Mouse (Mus musculus) heart, postnatal 0 days (tissue): ENCODE results near the gene Pik3c2g. TPM values are rescaled to one million over a fixed set of nuclear protein-coding genes. Genes with fewer than 3 reads are reported as not detected.

Experiments
- ATAC-seq: fragments of 200-750 bp; cut with Nextera tagmentation; 2 replicates; pipeline ENCODE4 v1.8.0; 2017; ENCODE audit warnings: low read depth, moderate number of reproducible peaks, moderate library complexity; ENCODE audit not compliant: insufficient read depth
- DNase-seq: peaks from one replicate; pipeline ENCODE4 v3.0.0-alpha.2; 2016; ENCODE audit warnings: low spot score
- H3K27ac ChIP-seq: fragments of 300-500 bp; sonication (generic); 2 replicates; pipeline ENCODE4 v1.5.1; 2014; ENCODE audit warnings: low read depth, mild to moderate bottlenecking
- H3K27me3 ChIP-seq: fragments of 300-500 bp; sonication (generic); 2 replicates; pipeline ENCODE4 v1.6.1; 2014; ENCODE audit warnings: low read length, mixed read lengths; ENCODE audit not compliant: control insufficient read depth, insufficient read depth
- H3K36me3 ChIP-seq: fragments of 300-500 bp; sonication (generic); replicated peaks from 2 replicates; pipeline ENCODE4 v1.6.1; 2014; ENCODE audit warnings: low read length, mixed read lengths; ENCODE audit not compliant: control insufficient read depth, insufficient read depth
- H3K4me1 ChIP-seq: fragments of 300-500 bp; sonication (generic); 2 replicates; pipeline ENCODE4 v1.6.1; 2014; ENCODE audit warnings: antibody characterized with exemption; ENCODE audit not compliant: control insufficient read depth, insufficient read depth
- H3K4me2 ChIP-seq: fragments of 300-500 bp; sonication (generic); 2 replicates; pipeline ENCODE4 v1.6.1; 2014; ENCODE audit warnings: low read depth, mild to moderate bottlenecking, low read length, moderate library complexity
- H3K4me3 ChIP-seq: fragments of 300-500 bp; sonication (generic); 2 replicates; pipeline ENCODE4 v1.5.1; 2014; ENCODE audit warnings: low read depth, low read length
- H3K9ac ChIP-seq: fragments of 300-500 bp; sonication (generic); replicated peaks from 2 replicates; pipeline ENCODE4 v1.6.1; 2014; ENCODE audit warnings: low read depth, low read length, mixed read lengths
- H3K9me3 ChIP-seq: fragments of 300-500 bp; sonication (generic); replicated peaks from 2 replicates; pipeline ENCODE4 v1.6.1; 2016; ENCODE audit warnings: low read length; ENCODE audit not compliant: control insufficient read depth
- CTCF ChIP-seq: IDR thresholded peaks from 2 replicates; pipeline ENCODE4 v1.5.1; 2016; ENCODE audit warnings: antibody characterized with exemption, control low read depth, low read depth
- EP300 ChIP-seq: IDR thresholded peaks from 2 replicates; pipeline ENCODE4 v1.6.1; 2016; ENCODE audit warnings: antibody characterized with exemption, low read depth
- WGBS: fragments of 180-500 bp; shearing (Covaris S2); extraction: QIAGEN DNeasy Blood & Tissue Kit; methylation state at CpG from one replicate; pipeline ENCODE4 v1.1.7; 2014; 5-methylcytosine and 5-hydroxymethylcytosine counted together
- polyA plus RNA-seq: library from polyadenylated mRNA; unstranded; fragments of >200 nt; fragmentation: Nextera tagmentation; extraction: Ambion mirVana; gene quantifications from 2 replicates; pipeline ENCODE4 v1.2.1, GENCODE M21; 2015
- total RNA-seq: library from RNA; depleted of rRNA; stranded (reverse); fragments of >200 nt; gene quantifications from 2 replicates; pipeline ENCODE4 v1.2.3, GENCODE M21; 2014; ENCODE audit warnings: low replicate concordance

Pik3c2g gene
- total and polyA plus RNA-seq, 2 experiments from 2014 or later, result 0.26 TPM; not detected in 1

DNA sequence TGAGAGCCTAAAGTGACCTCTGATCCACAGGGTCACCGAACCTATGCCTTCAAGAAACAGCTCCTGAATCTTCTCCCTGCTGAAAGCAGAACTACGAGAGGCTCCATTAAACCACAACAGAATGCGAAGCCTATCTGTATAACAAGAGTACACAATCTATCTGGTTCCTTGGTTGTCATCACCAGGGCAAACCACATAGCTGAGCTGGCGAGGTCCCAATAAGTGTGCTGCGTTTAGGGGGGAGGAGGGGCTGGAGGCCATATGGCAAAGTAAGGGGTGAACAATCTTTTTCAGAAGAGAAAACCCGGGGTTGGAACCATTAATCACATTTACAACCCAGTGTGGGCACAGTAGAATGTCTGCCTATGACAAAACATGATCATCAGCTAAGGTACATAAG lies 251.2 kb downstream of the Pik3c2g start:
- WGBS, result 37% methylated on average over 6 of the region's 6 CpGs
- Histone ChIP-seq H3K36me3 (no peaks in the 10 kb centered on the region), H3K9me3 (no peaks in the 10 kb centered on the region), H3K4me2 (no peak overlapping the region), H3K9ac (no peak overlapping the region), H3K4me3 (no peak overlapping the region), H3K27me3 (no peaks in the 10 kb centered on the region), H3K4me1 (no peaks in the 10 kb centered on the region), H3K27ac (no peak overlapping the region)
- no peak for DNase-seq
- ATAC-seq, result no peak
- TF ChIP-seq CTCF (no peak), EP300 (no peak)

DNA sequence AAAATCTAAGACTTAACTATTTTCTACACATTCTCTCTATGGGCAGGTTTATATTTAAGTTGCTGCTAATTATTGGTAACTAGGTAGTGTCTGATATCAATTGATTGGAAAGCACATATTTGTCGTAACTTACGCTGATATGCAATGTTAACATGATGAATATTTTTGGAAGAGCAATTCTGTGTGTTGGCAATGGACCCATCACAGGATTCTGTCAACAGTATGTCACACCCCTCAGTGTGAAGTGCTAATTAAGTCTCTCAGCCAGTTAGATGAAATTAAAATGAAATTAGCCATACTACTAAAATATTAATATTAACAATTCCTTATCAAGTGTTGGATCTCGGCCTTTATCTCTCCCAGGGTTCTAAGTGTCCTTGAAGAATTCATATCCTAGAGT lies 251.7 kb downstream of the Pik3c2g start:
- no peak overlapping the region for H3K4me3 ChIP-seq
- H3K9me3 ChIP-seq, result no peaks in the 10 kb centered on the region
- no peaks in the 10 kb centered on the region for H3K36me3 ChIP-seq
- no peak for ATAC-seq
- TF ChIP-seq EP300, result no peak
- no peak for TF ChIP-seq CTCF
- H3K4me2 ChIP-seq, result no peak overlapping the region
- 76% methylated on average over 3 of the region's 3 CpGs for WGBS
- H3K27ac ChIP-seq, result no peak overlapping the region
- H3K9ac ChIP-seq, result no peak overlapping the region
- H3K4me1 ChIP-seq, result no peaks in the 10 kb centered on the region
- no peaks in the 10 kb centered on the region for H3K27me3 ChIP-seq
- no peak for DNase-seq

DNA sequence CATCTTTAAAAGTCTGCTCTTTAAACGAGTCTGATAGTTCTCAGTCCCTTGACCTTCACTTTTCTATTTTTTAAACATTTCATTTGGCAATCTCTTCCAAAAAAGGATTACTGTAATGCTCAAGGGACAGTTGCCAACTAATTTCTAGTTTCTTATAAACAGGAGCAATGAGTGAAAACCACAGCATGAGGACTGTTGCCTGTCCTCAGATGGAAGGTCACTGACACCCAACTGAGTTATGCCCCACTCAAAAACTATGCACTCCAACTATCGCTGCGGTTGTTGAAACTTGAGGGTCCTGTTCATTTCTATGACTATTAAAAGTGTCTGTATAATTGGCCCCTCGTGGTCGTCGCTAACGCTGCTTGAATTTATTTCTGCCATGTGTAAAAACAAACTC lies 252.9 kb downstream of the Pik3c2g start:
- no peaks in the 10 kb centered on the region for H3K27me3 ChIP-seq
- no peaks in the 10 kb centered on the region for H3K36me3 ChIP-seq
- no peaks in the 10 kb centered on the region for H3K9me3 ChIP-seq
- H3K4me2 ChIP-seq, result no peak overlapping the region
- no peak overlapping the region for H3K9ac ChIP-seq
- DNase-seq (no peak), ATAC-seq (no peak)
- no peak overlapping the region for H3K4me3 ChIP-seq
- H3K27ac ChIP-seq, result no peak overlapping the region
- WGBS, result 79% methylated on average over 7 of the region's 7 CpGs
- TF ChIP-seq CTCF, result no peak
- no peak for TF ChIP-seq EP300
- no peaks in the 10 kb centered on the region for H3K4me1 ChIP-seq

DNA sequence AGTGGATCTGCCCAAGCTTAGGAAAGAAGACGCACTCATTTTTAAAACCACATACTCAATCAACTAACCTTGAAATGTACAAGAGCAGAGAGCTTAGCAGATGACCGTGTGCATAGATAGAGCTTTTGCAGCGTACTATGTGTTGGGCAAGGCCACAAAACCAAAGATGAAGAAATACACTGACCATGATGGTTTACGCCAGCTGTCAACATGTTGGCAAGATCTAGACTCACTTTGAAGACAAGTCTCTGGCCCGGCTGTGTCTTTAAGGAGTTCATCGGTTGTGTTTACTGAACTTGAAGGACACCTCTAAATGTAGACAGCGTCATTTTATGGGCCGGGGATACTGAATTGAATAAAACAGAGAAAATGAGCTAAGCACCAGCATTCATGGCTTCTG lies 254.3 kb downstream of the Pik3c2g start:
- H3K4me3 ChIP-seq, result no peak overlapping the region
- ATAC-seq, result no peak
- no peaks in the 10 kb centered on the region for H3K36me3 ChIP-seq
- TF ChIP-seq CTCF (no peak), EP300 (no peak)
- H3K9ac ChIP-seq, result no peak overlapping the region
- no peaks in the 10 kb centered on the region for H3K4me1 ChIP-seq
- H3K4me2 ChIP-seq, result no peak overlapping the region
- WGBS, result 83% methylated on average over 8 of the region's 8 CpGs
- no peak overlapping the region for H3K27ac ChIP-seq
- H3K27me3 ChIP-seq, result no peaks in the 10 kb centered on the region
- DNase-seq, result no peak
- no peaks in the 10 kb centered on the region for H3K9me3 ChIP-seq

DNA sequence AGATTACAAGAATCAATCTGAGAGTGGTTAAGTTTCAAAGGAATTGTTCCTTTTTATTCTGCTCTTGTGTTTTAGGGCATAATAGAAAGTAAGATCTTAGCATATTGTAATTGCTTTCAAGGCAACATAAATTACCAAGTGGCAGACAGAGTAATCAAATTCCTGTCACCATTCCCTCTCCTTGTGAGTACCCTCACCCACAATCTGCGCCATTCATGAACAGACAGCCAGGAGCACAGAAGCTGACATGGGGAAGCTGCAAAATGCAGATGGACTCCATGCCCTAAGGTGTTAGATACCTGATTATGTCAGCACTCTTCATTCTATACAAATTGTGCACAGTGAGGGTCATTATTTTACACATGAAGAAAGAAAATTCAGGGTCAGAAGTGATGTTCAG lies 255.6 kb downstream of the Pik3c2g start:
- Histone ChIP-seq H3K4me1 (no peaks in the 10 kb centered on the region), H3K27ac (no peak overlapping the region), H3K27me3 (no peaks in the 10 kb centered on the region), H3K4me3 (no peak overlapping the region), H3K9ac (no peak overlapping the region), H3K4me2 (no peak overlapping the region), H3K9me3 (no peaks in the 10 kb centered on the region), H3K36me3 (no peaks in the 10 kb centered on the region)
- DNase-seq (no peak), ATAC-seq (no peak)
- TF ChIP-seq EP300 (no peak), CTCF (no peak)
- 80% methylated on average over 1 of the region's 1 CpGs for WGBS

DNA sequence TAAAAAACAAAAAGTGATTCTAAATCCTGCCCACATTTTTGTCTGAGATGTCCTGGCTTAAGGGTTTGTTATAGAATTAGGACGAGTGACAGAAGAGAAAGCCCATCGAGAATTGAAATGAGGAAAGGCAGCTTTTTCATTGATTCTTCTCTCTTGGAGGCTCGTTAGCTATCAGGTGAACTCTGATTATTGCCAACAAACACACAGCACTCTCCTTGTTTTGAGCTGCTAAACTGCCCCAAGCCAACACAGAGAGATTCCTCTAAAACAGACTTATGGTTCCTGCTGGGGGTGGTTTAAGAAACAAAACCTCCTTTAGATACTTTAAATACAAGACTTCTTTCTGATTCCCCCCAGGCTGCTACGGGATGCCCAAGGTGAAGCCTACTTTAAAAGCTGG lies 256.5 kb downstream of the Pik3c2g start:
- 64% methylated on average over 4 of the region's 4 CpGs for WGBS
- Histone ChIP-seq H3K27me3 (no peaks in the 10 kb centered on the region), H3K27ac (no peak overlapping the region), H3K9ac (no peak overlapping the region), H3K36me3 (no peaks in the 10 kb centered on the region), H3K9me3 (no peaks in the 10 kb centered on the region), H3K4me2 (no peak overlapping the region), H3K4me1 (no peaks in the 10 kb centered on the region), H3K4me3 (no peak overlapping the region)
- DNase-seq (no peak), ATAC-seq (no peak)
- TF ChIP-seq EP300 (no peak), CTCF (no peak)
